Mouse (Mus musculus): ENCODE measurements around the gene Parp4. TPM values are rescaled to one million over a fixed set of nuclear protein-coding genes. Genes with fewer than 3 reads are reported as not detected.
A peak's percentile ranks its signal among the peaks of the same experiment; 100 is the strongest.

Gene Parp4
- polyA plus RNA-seq, 1 experiment from 2014 or later = 10.6 TPM

DNA sequence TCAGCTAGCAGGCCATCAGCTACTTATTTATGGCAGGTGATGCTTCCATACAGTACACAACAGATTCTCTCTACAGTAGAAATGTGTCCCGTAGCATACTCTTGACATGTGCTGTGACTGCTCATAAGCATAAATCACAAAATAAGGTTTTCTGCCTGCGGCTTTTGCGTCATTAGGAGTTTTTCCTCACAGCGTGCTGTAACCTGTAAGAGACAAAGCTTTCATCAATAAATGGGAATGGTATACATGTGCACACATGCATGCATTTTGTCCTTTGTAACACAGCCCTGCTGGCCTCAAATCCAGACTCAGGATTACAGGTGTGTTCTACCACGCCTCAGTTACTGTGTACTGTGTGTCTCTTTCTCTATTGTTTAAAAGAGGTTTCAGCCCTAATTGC is 122.4 kb downstream of the Parp4 start:
- Histone ChIP-seq H3K4me1 (ENCODE audit: insufficient read depth, low read depth, low read length) (no peaks in the 10 kb centered on the region), H3K36me3 (ENCODE audit: insufficient read depth, low read length) (peaks cover 52% of the 10 kb centered on the region), H3K4me2 (replicated peaks; ENCODE audit: low read depth, low read length) (no peak overlapping the region), H3K9me3 (ENCODE audit: low read length) (no peaks in the 10 kb centered on the region), H3K4me3 (ENCODE audit: low read depth, low read length) (no peak overlapping the region), H3K27ac (ENCODE audit: low read length) (no peak overlapping the region), H3K9ac (replicated peaks; ENCODE audit: low read depth) (no peak overlapping the region), H3K27me3 (replicated peaks; ENCODE audit: insufficient read depth, low read length) (no peaks in the 10 kb centered on the region)
- 90% methylated on average over 5 of the region's 5 CpGs for WGBS
- no peak for DNase-seq (ENCODE audit: low spot score)
- TF ChIP-seq EP300 (IDR thresholded peaks at IDR 0.05) (no peak), CTCF (IDR thresholded peaks at IDR 0.05) (no peak)
- no peak for ATAC-seq

GRCm38 (mm10) chr14:56702644-56703043 is 127.2 kb downstream of the Parp4 start:
- 91% methylated on average over 4 of the region's 4 CpGs for WGBS

GRCm38 (mm10) chr14:56705687-56706086 is 130.3 kb downstream of the Parp4 start:
- Histone ChIP-seq H3K9ac (replicated peaks; ENCODE audit: low read depth) (no peak overlapping the region), H3K4me3 (ENCODE audit: low read depth, low read length) (no peak overlapping the region), H3K36me3 (ENCODE audit: insufficient read depth, low read length) (peaks cover 1% of the 10 kb centered on the region; the same call in 1 of the 2 replicates), H3K9me3 (ENCODE audit: low read length) (no peaks in the 10 kb centered on the region), H3K27ac (ENCODE audit: low read length) (no peak overlapping the region), H3K27me3 (replicated peaks; ENCODE audit: insufficient read depth, low read length) (no peaks in the 10 kb centered on the region), H3K4me2 (replicated peaks; ENCODE audit: low read depth, low read length) (no peak overlapping the region), H3K4me1 (ENCODE audit: insufficient read depth, low read depth, low read length) (no peaks in the 10 kb centered on the region; the same call in 1 of the 2 replicates)
- WGBS = 44% methylated on average over 4 of the region's 4 CpGs
- DNase-seq (ENCODE audit: low spot score) (peak; percentile 71), ATAC-seq (peak; percentile 75)
- peak; percentile 24; the same call in 1 of the 2 replicates for TF ChIP-seq EP300 (IDR thresholded peaks at IDR 0.05)
- TF ChIP-seq CTCF (IDR thresholded peaks at IDR 0.05) = no peak

More at GRCm38 (mm10) chr14:56702644-56703043, 127.2 kb downstream of the Parp4 start:
- TF ChIP-seq CTCF (IDR thresholded peaks at IDR 0.05) (no peak), EP300 (IDR thresholded peaks at IDR 0.05) (no peak)
- Histone ChIP-seq H3K27me3 (replicated peaks; ENCODE audit: insufficient read depth, low read length) (no peaks in the 10 kb centered on the region), H3K36me3 (ENCODE audit: insufficient read depth, low read length) (peaks cover 18% of the 10 kb centered on the region; the same call in 1 of the 2 replicates), H3K4me1 (ENCODE audit: insufficient read depth, low read depth, low read length) (no peaks in the 10 kb centered on the region; the same call in 1 of the 2 replicates), H3K9me3 (ENCODE audit: low read length) (no peaks in the 10 kb centered on the region), H3K4me3 (ENCODE audit: low read depth, low read length) (no peak overlapping the region), H3K27ac (ENCODE audit: low read length) (no peak overlapping the region), H3K9ac (replicated peaks; ENCODE audit: low read depth) (no peak overlapping the region), H3K4me2 (replicated peaks; ENCODE audit: low read depth, low read length) (no peak overlapping the region)
- ATAC-seq (no peak), DNase-seq (ENCODE audit: low spot score) (no peak)

Other genes with a start within 250 kb of the Parp4 start
- 1.7 and 1.8 TPM in 2 replicates for gene Atp12a, start 210.6 kb upstream of the Parp4 start, polyA plus RNA-seq (2015; fragmentation: Nextera tagmentation; extraction: Ambion mirVana)
- 0.39 and 0.47 TPM in 2 replicates for gene Rnf17, start 173.0 kb upstream of the Parp4 start, polyA plus RNA-seq (2015; fragmentation: Nextera tagmentation; extraction: Ambion mirVana)
- 3.2 and 3.6 TPM in 2 replicates for gene Cenpj, start 194 bp upstream of the Parp4 start, polyA plus RNA-seq (2015; fragmentation: Nextera tagmentation; extraction: Ambion mirVana)
- 22.0 and 23.1 TPM in 2 replicates for gene Mphosph8, start 92.6 kb downstream of the Parp4 start, polyA plus RNA-seq (2015; fragmentation: Nextera tagmentation; extraction: Ambion mirVana)
- 9.2 and 11.7 TPM in 2 replicates for gene Pspc1, start 202.7 kb downstream of the Parp4 start, polyA plus RNA-seq (2015; fragmentation: Nextera tagmentation; extraction: Ambion mirVana)
- gene Zmym5, start 236.1 kb downstream of the Parp4 start, polyA plus RNA-seq (2015; fragmentation: Nextera tagmentation; extraction: Ambion mirVana) = 25.5 and 28.6 TPM in 2 replicates